Mouse (Mus musculus) liver, adult 2 months (tissue): Measurements from ENCODE around the gene Lhfpl2. TPM values are rescaled to one million over a fixed set of nuclear protein-coding genes. Genes with fewer than 3 reads are reported as not detected.

Experiments used
- DNase-seq: peaks from one replicate; pipeline ENCODE4 v3.0.0-alpha.2; 2011; ENCODE audit warnings: low read depth, low spot score; ENCODE audit errors: extremely low read depth
- H3K27ac ChIP-seq: fragments of 200-500 bp; replicated peaks from 2 replicates; pipeline ENCODE4 v1.5.1; 2012; ENCODE audit warnings: low read depth, mild to moderate bottlenecking, control low read depth, inconsistent platforms, low read length; ENCODE audit not compliant: insufficient read depth
- H3K27me3 ChIP-seq: fragments of 200-500 bp; 2 replicates; pipeline ENCODE4 v1.6.1; 2012; ENCODE audit warnings: mild to moderate bottlenecking, moderate library complexity, low read length, inconsistent platforms; ENCODE audit not compliant: control insufficient read depth, insufficient read depth
- H3K36me3 ChIP-seq: fragments of 200-500 bp; 2 replicates; pipeline ENCODE4 v1.6.1; 2012; ENCODE audit warnings: low read length, inconsistent platforms; ENCODE audit not compliant: control insufficient read depth, insufficient read depth
- H3K4me1 ChIP-seq: fragments of 200-500 bp; 2 replicates; pipeline ENCODE4 v1.6.1; 2011; ENCODE audit warnings: low read length; ENCODE audit not compliant: control insufficient read depth, insufficient read depth
- H3K4me3 ChIP-seq: fragments of 200-500 bp; 2 replicates; pipeline ENCODE4 v1.5.1; 2011; ENCODE audit warnings: low read depth, mild to moderate bottlenecking, control low read depth, low read length, moderate library complexity; ENCODE audit not compliant: insufficient read depth
- H3K79me2 ChIP-seq: fragments of 200-500 bp; 2 replicates; pipeline ENCODE4 v1.6.1; 2012; ENCODE audit warnings: inconsistent platforms, mild to moderate bottlenecking, low read length, moderate library complexity; ENCODE audit not compliant: control insufficient read depth, insufficient read depth
- H3K9ac ChIP-seq: fragments of 200-500 bp; 2 replicates; pipeline ENCODE4 v1.6.1; 2012; ENCODE audit warnings: low read depth, mild to moderate bottlenecking, control low read depth, inconsistent platforms, low read length
- CTCF ChIP-seq: fragments of 200-500 bp; IDR thresholded peaks from 2 replicates; pipeline ENCODE4 v1.5.1; 2011; ENCODE audit warnings: low read depth, low read length, control low read depth
- POLR2A ChIP-seq: fragments of 200-500 bp; IDR thresholded peaks from 2 replicates; pipeline ENCODE4 v1.6.1; 2011; ENCODE audit warnings: low read length, control low read depth; ENCODE audit not compliant: insufficient read depth; ENCODE audit errors: extremely low read depth
- WGBS: fragments of 180-500 bp; shearing (Covaris S2); methylation state at CpG from one replicate; pipeline ENCODE4 v1.1.7; 2018; 5-methylcytosine and 5-hydroxymethylcytosine counted together
- polyA plus RNA-seq: library from polyadenylated mRNA; depleted of rRNA; stranded (reverse); fragments of >200 nt; gene quantifications from 2 replicates; pipeline ENCODE4 v1.2.3, GENCODE M21; 2012
- total RNA-seq: library from RNA; depleted of rRNA; stranded (reverse); fragments of >200 nt; gene quantifications from 2 replicates; pipeline ENCODE4 v1.2.3, GENCODE M21; 2014

Gene Lhfpl2
- total and polyA plus RNA-seq, 2 experiments, result 4.1 to 8.7 TPM

DNA sequence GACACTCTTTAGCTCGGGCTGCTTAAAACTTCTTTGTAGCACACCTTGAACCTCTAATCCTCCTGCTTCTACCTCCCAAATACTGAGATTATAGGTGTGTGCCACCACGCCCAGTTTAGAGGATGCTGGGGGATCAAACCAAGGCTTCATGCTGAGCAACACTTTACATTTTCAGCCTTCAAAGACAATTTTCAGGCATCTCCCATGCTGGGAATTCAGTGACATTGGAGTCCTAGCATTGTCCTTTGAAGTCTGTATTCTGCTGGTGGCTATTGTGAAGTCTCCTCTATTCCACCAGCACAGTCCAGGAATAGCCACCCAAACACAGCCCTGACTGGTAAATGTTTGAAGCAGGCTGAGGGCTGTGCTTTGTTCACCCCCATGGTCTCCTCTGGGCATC is 27.0 kb upstream of the Lhfpl2 start:
- WGBS, result 87% methylated on average over 2 of the region's 2 CpGs
- Histone ChIP-seq H3K79me2 (no peaks in the 10 kb centered on the region), H3K27ac (no peak overlapping the region), H3K36me3 (no peaks in the 10 kb centered on the region), H3K27me3 (no peaks in the 10 kb centered on the region), H3K9ac (no peak overlapping the region), H3K4me3 (no peak overlapping the region), H3K4me1 (no peaks in the 10 kb centered on the region)
- TF ChIP-seq POLR2A (no peak), CTCF (no peak)
- DNase-seq, result no peak

DNA sequence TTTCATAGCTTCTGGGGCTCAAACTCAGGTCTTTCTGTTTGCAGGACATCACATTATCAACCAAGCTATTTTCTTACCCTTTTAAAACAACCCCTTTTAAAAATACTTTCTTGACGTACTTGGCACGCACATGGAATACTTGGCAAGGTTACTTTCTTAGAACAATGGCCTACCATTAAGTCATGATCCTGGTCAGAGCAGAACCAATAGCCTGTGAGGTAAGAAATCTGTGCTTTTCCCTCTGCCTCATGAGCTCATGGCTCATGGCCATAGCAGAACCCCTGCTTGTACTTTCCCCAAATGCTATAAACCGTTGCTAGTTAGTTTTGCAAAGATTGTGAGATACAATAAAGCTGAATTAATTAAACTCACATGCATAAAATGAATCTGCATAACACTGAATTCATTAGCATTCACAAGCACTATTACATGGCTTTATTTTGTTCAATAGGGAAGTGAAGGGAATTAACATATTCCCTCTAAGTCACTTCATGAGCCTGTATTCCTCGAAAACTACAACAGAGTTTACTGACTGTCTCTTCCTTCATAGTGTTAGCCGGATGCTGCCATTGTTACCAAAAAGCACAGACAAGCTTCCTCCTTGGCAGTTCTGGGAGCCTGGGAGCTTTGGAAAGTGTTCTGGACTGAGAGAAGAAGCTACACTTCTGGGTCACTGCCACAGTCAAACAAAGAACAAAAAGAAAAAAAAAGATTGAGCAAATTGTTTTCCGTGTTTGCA is 20.1 kb upstream of the Lhfpl2 start:
- Histone ChIP-seq H3K4me3 (no peak overlapping the region), H3K27ac (no peak overlapping the region), H3K79me2 (no peaks in the 10 kb centered on the region), H3K4me1 (no peaks in the 10 kb centered on the region), H3K27me3 (0 out of 2 replicates have a peak, but pooled peaks cover 2% of the 10 kb centered on the region), H3K36me3 (no peaks in the 10 kb centered on the region), H3K9ac (no peak overlapping the region)
- DNase-seq, result no peak
- no peak for TF ChIP-seq POLR2A
- no peak for TF ChIP-seq CTCF
- WGBS, result 51% methylated on average over 6 of the region's 6 CpGs

- no peak for DNase-seq
- no peak for TF ChIP-seq CTCF
- no peak for TF ChIP-seq POLR2A
- Histone ChIP-seq H3K9ac (no peak overlapping the region), H3K4me1 (no peaks in the 10 kb centered on the region), H3K4me3 (no peak overlapping the region), H3K27ac (no peak overlapping the region), H3K79me2 (no peaks in the 10 kb centered on the region), H3K36me3 (no peaks in the 10 kb centered on the region), H3K27me3 (0 out of 2 replicates have a peak, but pooled peaks cover 2% of the 10 kb centered on the region)
- 31% methylated on average over 2 of the region's 2 CpGs for WGBS
These were observed 19.6 kb upstream of the Lhfpl2 start for GRCm38 (mm10) chr13:94038052-94038340.

- H3K27me3 ChIP-seq, result no peaks in the 10 kb centered on the region
- WGBS, result 25% methylated on average over 7 of the region's 7 CpGs
- H3K4me1 ChIP-seq, result peaks cover 2% of the 10 kb centered on the region
- H3K79me2 ChIP-seq, result no peaks in the 10 kb centered on the region
- H3K4me3 ChIP-seq, result no peak overlapping the region
- TF ChIP-seq POLR2A, result no peak
- TF ChIP-seq CTCF, result no peak
- DNase-seq, result peak; percentile 32
- no peaks in the 10 kb centered on the region for H3K36me3 ChIP-seq
- no peak overlapping the region for H3K9ac ChIP-seq
- no peak overlapping the region for H3K27ac ChIP-seq
These were observed 7.6 kb upstream of the Lhfpl2 start for GRCm38 (mm10) chr13:94050036-94050435.

GRCm38 (mm10) chr13:94050782-94051181 is 6.8 kb upstream of the Lhfpl2 start:
- TF ChIP-seq CTCF (no peak), POLR2A (no peak)
- no peak overlapping the region for H3K4me3 ChIP-seq
- no peak for DNase-seq
- H3K79me2 ChIP-seq, result no peaks in the 10 kb centered on the region
- H3K4me1 ChIP-seq, result peaks cover 2% of the 10 kb centered on the region
- 96% methylated on average over 3 of the region's 3 CpGs for WGBS
- H3K9ac ChIP-seq, result no peak overlapping the region
- no peaks in the 10 kb centered on the region for H3K36me3 ChIP-seq
- no peaks in the 10 kb centered on the region for H3K27me3 ChIP-seq
- H3K27ac ChIP-seq, result no peak overlapping the region

DNA sequence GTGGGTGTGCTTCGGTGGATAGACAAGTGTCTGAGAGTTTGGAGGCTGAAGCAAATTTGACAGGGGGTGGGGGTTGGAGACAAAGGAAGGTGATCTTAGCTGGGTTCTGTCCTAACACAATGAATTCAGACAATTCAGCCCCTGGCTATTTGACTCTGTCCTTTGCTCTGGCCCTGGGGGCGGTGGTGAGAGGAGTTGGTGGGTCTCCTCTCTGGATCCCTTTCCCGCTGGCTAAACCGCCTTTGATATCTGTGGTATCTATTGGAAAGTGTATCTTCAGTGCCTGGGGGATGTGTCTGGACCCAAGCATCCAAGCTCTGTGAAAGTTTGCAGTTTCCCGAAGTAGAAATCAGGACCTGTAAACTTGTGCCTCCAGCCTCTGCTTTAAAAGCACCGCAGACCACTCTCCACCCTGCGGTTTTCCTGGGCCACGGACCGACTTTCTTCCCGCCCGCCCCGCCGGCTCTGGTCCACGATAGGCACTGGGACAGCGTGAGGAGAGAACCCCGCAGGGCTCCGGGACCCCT is 497 bp upstream of the Lhfpl2 start:
- no peak overlapping the region for H3K27ac ChIP-seq
- 11% methylated on average over 17 of the region's 17 CpGs for WGBS
- H3K4me3 ChIP-seq, result peak overlapping the region; percentile 63
- H3K36me3 ChIP-seq, result no peaks in the 10 kb centered on the region
- DNase-seq, result no peak
- TF ChIP-seq CTCF (no peak), POLR2A (no peak)
- no peaks in the 10 kb centered on the region; the same call in 1 of the 2 replicates for H3K4me1 ChIP-seq
- peak overlapping the region; percentile 45 for H3K9ac ChIP-seq
- H3K27me3 ChIP-seq, result peaks cover 9% of the 10 kb centered on the region
- H3K79me2 ChIP-seq, result no peaks in the 10 kb centered on the region
